Mouse (Mus musculus) liver, embryonic 16.5 days (tissue): ENCODE results near the gene Cd80. TPM values are rescaled to one million over a fixed set of nuclear protein-coding genes. Genes with fewer than 3 reads are reported as not detected.
"Not testable (repeated sequence)": the region's sequence is repeated elsewhere in the genome, so short reads cannot be mapped to it uniquely, and the experiment has no call there.

ENCODE experiments used
- ATAC-seq: fragments of 200-750 bp; cut with Nextera tagmentation; 2 replicates; pipeline ENCODE4 v1.8.0; 2017; ENCODE audit warnings: low read depth, mild to moderate bottlenecking, moderate number of reproducible peaks, moderate library complexity
- H3K27ac ChIP-seq: fragments of 300-500 bp; sonication (generic); 2 replicates; pipeline ENCODE4 v1.5.1; 2014; ENCODE audit warnings: mild to moderate bottlenecking, low read length
- H3K27me3 ChIP-seq: fragments of 300-500 bp; sonication (generic); 2 replicates; pipeline ENCODE4 v1.6.1; 2014; ENCODE audit warnings: low read depth, low read length, mixed read lengths; ENCODE audit not compliant: control insufficient read depth, insufficient read depth
- H3K36me3 ChIP-seq: fragments of 300-500 bp; sonication (generic); 2 replicates; pipeline ENCODE4 v1.6.1; 2014; ENCODE audit warnings: mild to moderate bottlenecking; ENCODE audit not compliant: control insufficient read depth, insufficient read depth
- H3K4me1 ChIP-seq: fragments of 300-500 bp; sonication (generic); 2 replicates; pipeline ENCODE4 v1.6.1; 2014; ENCODE audit warnings: low read depth, low read length, mixed read lengths; ENCODE audit not compliant: control insufficient read depth
- H3K4me2 ChIP-seq: fragments of 300-500 bp; sonication (generic); 2 replicates; pipeline ENCODE4 v1.6.1; 2014; ENCODE audit warnings: low read depth, low read length, mixed read lengths
- H3K4me3 ChIP-seq: fragments of 300-500 bp; sonication (generic); 2 replicates; pipeline ENCODE4 v1.5.1; 2014; ENCODE audit warnings: low read depth, mild to moderate bottlenecking, low read length
- H3K9ac ChIP-seq: fragments of 300-500 bp; sonication (generic); 2 replicates; pipeline ENCODE4 v1.6.1; 2014; ENCODE audit warnings: low read depth, low read length
- H3K9me3 ChIP-seq: fragments of 300-500 bp; sonication (generic); replicated peaks from 2 replicates; pipeline ENCODE4 v1.6.1; 2016; ENCODE audit warnings: low read length; ENCODE audit not compliant: control insufficient read depth
- WGBS: fragments of 180-500 bp; shearing (Covaris S2); extraction: QIAGEN DNeasy Blood & Tissue Kit; methylation state at CpG from one replicate; pipeline ENCODE4 v1.1.7; 2014; ENCODE audit not compliant: insufficient replicate concordance; 5-methylcytosine and 5-hydroxymethylcytosine counted together
- polyA plus RNA-seq: library from polyadenylated mRNA; unstranded; fragments of >200 nt; fragmentation: Nextera tagmentation; extraction: Ambion mirVana; gene quantifications from 2 replicates; pipeline ENCODE4 v1.2.1, GENCODE M21; 2015

Cd80 gene
- polyA plus RNA-seq, 1 experiment from 2014 or later: 0.21 TPM

DNA sequence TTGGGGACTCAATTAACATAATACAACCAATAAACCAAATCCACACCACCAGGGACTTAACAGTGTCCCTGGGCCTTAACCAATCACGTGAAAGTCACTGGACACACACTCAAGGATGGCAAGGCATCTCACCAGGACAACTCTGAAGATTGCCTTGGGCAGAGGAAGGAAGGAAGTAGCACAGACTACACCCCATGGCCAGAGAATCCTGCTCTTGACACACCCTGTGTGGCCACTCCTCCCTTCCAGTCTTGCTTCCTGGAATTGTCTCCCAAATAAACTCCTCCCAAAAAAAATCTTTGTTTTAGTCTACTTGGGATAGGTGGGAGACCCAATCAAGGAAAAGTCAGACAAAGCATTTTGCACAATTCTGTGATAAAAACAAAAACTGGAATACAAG lies 10.3 kb upstream of the Cd80 start:
- Histone ChIP-seq H3K9me3 (no peaks in the 10 kb centered on the region), H3K4me2 (no peak overlapping the region), H3K27ac (no peak overlapping the region), H3K4me1 (no peaks in the 10 kb centered on the region), H3K36me3 (peaks cover 23% of the 10 kb centered on the region), H3K4me3 (no peak overlapping the region), H3K27me3 (no peaks in the 10 kb centered on the region), H3K9ac (no peak overlapping the region)
- ATAC-seq: no peak
- WGBS: 83% methylated on average over 1 of the region's 1 CpGs

- Histone ChIP-seq H3K4me3 (no peak overlapping the region), H3K9ac (no peak overlapping the region), H3K27me3 (no peaks in the 10 kb centered on the region), H3K4me1 (no peaks in the 10 kb centered on the region), H3K27ac (no peak overlapping the region), H3K9me3 (no peaks in the 10 kb centered on the region), H3K4me2 (no peak overlapping the region), H3K36me3 (peaks cover 23% of the 10 kb centered on the region)
- WGBS: 91% methylated on average over 20 of the region's 20 CpGs
- ATAC-seq: no peak
Observed at GRCm38 (mm10) chr16:38445576-38445975, 9.8 kb upstream of the Cd80 start.

DNA sequence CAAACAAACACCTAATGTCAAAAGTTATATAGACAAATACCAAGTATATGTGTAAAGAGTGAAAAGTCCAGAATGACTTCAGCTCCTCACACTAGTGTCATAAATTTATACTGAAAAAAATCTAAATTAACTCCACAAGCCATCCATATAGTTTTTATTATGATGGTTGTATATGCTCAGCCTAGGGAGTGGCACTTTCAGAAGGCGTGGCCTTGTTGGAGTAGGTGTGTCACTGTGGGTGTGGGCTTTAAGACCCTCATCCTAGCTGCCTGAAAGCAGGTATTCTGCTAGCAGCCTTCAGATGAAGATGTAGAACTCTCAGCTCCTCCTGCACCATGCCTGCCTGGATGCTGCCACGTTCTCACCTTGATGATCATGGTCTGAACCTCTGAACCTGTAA lies 9.2 kb upstream of the Cd80 start:
- not testable (repeated sequence) for H3K4me3 ChIP-seq, H3K9me3 ChIP-seq, ATAC-seq, H3K27me3 ChIP-seq, H3K9ac ChIP-seq, H3K4me1 ChIP-seq, H3K4me2 ChIP-seq, H3K27ac ChIP-seq
- WGBS: 77% methylated on average over 2 of the region's 2 CpGs
- peaks cover 23% of the 10 kb centered on the region for H3K36me3 ChIP-seq

GRCm38 (mm10) chr16:38447366-38447765 lies 8.0 kb upstream of the Cd80 start:
- Histone ChIP-seq H3K9me3 (no peaks in the 10 kb centered on the region), H3K27ac (no peak overlapping the region), H3K36me3 (peaks cover 23% of the 10 kb centered on the region), H3K4me2 (no peak overlapping the region), H3K4me1 (peaks cover 11% of the 10 kb centered on the region), H3K4me3 (no peak overlapping the region), H3K27me3 (no peaks in the 10 kb centered on the region), H3K9ac (no peak overlapping the region)
- ATAC-seq: no peak
- WGBS: 86% methylated on average over 21 of the region's 21 CpGs

DNA sequence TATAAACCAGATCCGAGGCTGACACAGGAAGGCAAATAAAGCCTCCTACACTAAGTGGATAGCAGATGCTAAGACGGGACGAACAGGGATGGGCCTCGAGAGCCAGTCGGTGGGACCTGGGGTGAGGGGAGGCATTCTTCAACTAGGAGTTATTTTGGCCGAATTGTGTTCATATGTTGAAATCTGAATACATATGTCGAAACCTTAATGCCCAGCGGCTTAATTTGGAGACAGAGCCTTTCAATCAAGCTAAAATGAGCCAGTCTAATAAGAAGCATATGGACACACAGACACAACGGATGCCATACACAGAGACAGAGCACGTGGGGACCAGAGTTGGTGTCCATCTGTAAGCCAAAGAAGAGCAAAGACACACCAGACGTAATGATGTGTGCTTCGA lies 6.9 kb upstream of the Cd80 start:
- Histone ChIP-seq H3K4me1 (peaks cover 14% of the 10 kb centered on the region), H3K9me3 (no peaks in the 10 kb centered on the region), H3K27ac (no peak overlapping the region), H3K27me3 (no peaks in the 10 kb centered on the region), H3K4me2 (no peak overlapping the region), H3K36me3 (peaks cover 23% of the 10 kb centered on the region), H3K4me3 (no peak overlapping the region), H3K9ac (no peak overlapping the region)
- WGBS: 85% methylated on average over 12 of the region's 12 CpGs
- no peak for ATAC-seq

- H3K36me3 ChIP-seq: peaks cover 12% of the 10 kb centered on the region
- ATAC-seq: no peak
- peak overlapping the region; percentile 23 for H3K27ac ChIP-seq
- H3K4me1 ChIP-seq: peaks cover 18% of the 10 kb centered on the region
- H3K9me3 ChIP-seq: no peaks in the 10 kb centered on the region
- WGBS: 70% methylated on average over 7 of the region's 7 CpGs
- no peak overlapping the region for H3K4me3 ChIP-seq
- H3K27me3 ChIP-seq: no peaks in the 10 kb centered on the region
- H3K9ac ChIP-seq: no peak overlapping the region
- H3K4me2 ChIP-seq: no peak overlapping the region
Observed at GRCm38 (mm10) chr16:38450707-38451106, 4.7 kb upstream of the Cd80 start.

DNA sequence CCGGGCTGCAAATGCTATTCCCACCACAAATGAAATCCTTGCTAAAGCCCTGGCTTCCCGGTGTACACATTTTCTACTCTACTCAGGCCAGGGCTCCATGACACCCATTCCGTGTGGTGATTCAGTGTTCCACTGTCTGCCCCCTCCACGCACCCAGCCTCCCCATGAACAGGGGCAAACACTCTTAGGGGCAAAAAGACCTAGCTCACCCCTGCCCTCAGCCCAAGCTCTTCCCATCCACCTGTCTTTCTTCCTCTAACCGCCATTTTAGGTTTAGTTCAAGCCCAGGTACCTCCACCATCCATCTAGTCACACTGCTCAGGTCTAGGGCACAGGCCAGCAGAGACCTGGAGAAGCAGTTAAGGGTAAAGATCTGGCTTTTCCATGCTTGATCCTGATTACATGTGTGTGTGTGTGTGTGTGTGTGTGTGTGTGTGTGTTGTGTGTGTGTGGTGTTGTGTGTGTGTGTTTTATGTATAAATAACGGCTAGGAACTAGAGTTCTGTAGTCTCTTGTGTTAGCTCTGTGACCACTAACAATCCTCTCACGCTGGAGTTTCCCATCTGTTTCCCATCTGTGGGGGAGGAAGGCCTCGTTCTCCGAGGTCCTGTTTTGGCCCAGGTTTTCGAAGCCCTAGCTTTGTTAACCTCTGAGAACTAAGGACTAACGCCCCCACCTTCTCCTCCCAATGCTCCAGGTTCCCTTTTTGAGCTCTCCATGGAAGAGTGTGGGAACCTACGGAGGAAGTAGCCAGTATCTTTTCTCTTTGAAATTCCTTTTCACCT lies 3.7 kb upstream of the Cd80 start:
- Histone ChIP-seq H3K27me3 (no peaks in the 10 kb centered on the region), H3K4me3 (peak overlapping the region; percentile 82), H3K4me1 (peaks cover 18% of the 10 kb centered on the region), H3K27ac (peak overlapping the region; percentile 87), H3K9me3 (no peaks in the 10 kb centered on the region), H3K4me2 (peak overlapping the region; percentile 85), H3K36me3 (peaks cover 8% of the 10 kb centered on the region), H3K9ac (peak overlapping the region; percentile 93)
- WGBS: 44% methylated on average over 12 of the region's 12 CpGs
- no peak for ATAC-seq

DNA sequence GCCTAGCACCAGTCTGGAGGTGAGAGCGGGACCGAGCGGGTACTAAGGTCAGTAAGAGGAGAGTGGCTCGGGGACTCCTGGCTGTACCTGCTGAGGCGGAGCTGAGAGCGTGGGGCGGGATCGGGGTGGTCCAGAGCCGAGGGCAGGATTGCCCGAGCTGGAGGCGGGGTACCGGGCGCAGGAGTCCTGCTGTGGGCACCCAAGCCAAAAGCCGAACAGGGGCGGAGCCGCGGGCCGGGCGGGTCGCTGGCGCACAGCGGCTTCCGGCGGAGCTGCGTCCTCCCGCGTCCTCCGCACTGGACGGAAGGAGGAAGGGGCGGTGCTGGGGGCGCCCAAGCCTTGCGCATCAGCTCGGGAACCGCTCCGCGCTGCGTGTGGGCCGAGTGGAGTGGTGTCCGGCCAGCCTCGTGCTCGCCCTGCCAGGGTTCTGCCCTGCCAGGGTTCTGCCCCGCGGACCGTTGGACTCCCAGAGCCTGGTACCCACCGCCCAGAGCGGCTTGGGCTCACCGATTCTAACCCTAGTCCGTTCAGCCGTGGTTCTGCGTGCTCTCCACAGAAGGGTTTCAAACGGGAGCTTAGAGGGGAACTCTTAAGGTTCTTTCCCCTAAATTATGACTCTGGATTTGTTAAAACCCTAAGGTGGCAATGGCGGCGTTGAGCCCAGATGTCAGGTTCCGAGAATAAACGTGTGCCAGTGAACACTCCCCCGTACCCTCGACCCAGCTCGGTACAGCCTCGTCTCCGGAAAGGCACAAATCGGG lies 2.7 kb upstream of the Cd80 start, which contains the start of gene Adprh:
TSS of gene Adprh (minus strand) at position 262 of the 761 bp plus-strand sequence.
- no peaks in the 10 kb centered on the region for H3K27me3 ChIP-seq
- peak within 1 kb of the TSS; percentile 93 for H3K9ac ChIP-seq
- no peaks in the 10 kb centered on the region for H3K36me3 ChIP-seq
- peak within 1 kb of the TSS; percentile 82 for H3K4me3 ChIP-seq
- H3K4me1 ChIP-seq: peaks cover 18% of the 10 kb centered on the region
- under 1% methylated on average over 61 of the region's 61 CpGs for WGBS
- H3K4me2 ChIP-seq: peak within 1 kb of the TSS; percentile 85
- no peaks in the 10 kb centered on the region for H3K9me3 ChIP-seq
- H3K27ac ChIP-seq: peak within 1 kb of the TSS; percentile 87
- peak; percentile 93 for ATAC-seq

DNA sequence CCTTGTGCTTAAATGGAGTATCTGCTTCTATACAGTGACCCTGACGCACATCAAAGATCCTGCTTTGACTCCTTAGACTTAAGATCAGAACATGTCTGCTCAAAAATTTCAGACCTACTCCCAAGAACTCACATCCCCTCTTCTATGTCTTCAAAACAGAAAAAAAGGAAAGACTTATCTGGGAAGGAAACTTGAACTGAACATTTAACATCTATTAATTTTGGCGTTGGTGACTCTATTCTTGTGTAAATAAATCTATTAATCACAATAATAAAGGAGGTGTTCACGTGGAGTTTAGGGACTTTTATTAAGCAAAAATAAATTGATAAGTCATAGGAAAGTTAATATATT lies 2.2 kb upstream of the Cd80 start:
- no peaks in the 10 kb centered on the region for H3K9me3 ChIP-seq
- H3K36me3 ChIP-seq: no peaks in the 10 kb centered on the region
- peak overlapping the region; percentile 82 for H3K4me3 ChIP-seq
- peaks cover 18% of the 10 kb centered on the region for H3K4me1 ChIP-seq
- peak overlapping the region; percentile 85 for H3K4me2 ChIP-seq
- peak overlapping the region; percentile 93 for H3K9ac ChIP-seq
- ATAC-seq: no peak
- no peaks in the 10 kb centered on the region for H3K27me3 ChIP-seq
- WGBS: 25% methylated on average over 3 of the region's 3 CpGs
- H3K27ac ChIP-seq: peak overlapping the region; percentile 87
